Mouse (Mus musculus) left cerebral cortex, adult 11 months (tissue): Measurements from ENCODE around the gene Eif3i.

Experiments used
- DNase-seq: peaks from one replicate; pipeline ENCODE4 v3.0.0; 2022; ENCODE audit warnings: low spot score

Eif3i gene

GRCm38 (mm10) chr4:129600233-129601158, at the start of gene Eif3i, which contains the start of gene Tmem234:
Gene Eif3i (minus strand): TSS chr4:129600648.
Gene Tmem234 (plus strand): TSS chr4:129600668.
- DNase-seq = no peak

GRCm38 (mm10) chr4:129648656-129649055, 48.2 kb upstream of the Eif3i start:
- DNase-seq = no peak

- no peak for DNase-seq
These were observed 44.8 kb upstream of the Eif3i start for GRCm38 (mm10) chr4:129645204-129645603.

GRCm38 (mm10) chr4:129641756-129642155, 41.3 kb upstream of the Eif3i start:
- DNase-seq = no peak

GRCm38 (mm10) chr4:129640638-129641467, 40.4 kb upstream of the Eif3i start, which contains the start of gene Txlna:
Gene Txlna (minus strand): TSS chr4:129641065.
- DNase-seq = peak; percentile 94

- no peak for DNase-seq
These were observed 39.7 kb upstream of the Eif3i start for GRCm38 (mm10) chr4:129640101-129640637.

- no peak for DNase-seq
These were observed 38.8 kb upstream of the Eif3i start for GRCm38 (mm10) chr4:129639221-129639620.

GRCm38 (mm10) chr4:129633852-129634251, 33.4 kb upstream of the Eif3i start:
- no peak for DNase-seq

GRCm38 (mm10) chr4:129631867-129632266, 31.4 kb upstream of the Eif3i start:
- no peak for DNase-seq

GRCm38 (mm10) chr4:129630944-129631343, 30.5 kb upstream of the Eif3i start:
- no peak for DNase-seq

- no peak for DNase-seq
These were observed 25.6 kb upstream of the Eif3i start for GRCm38 (mm10) chr4:129626035-129626434.

- no peak for DNase-seq
These were observed 25.0 kb upstream of the Eif3i start for GRCm38 (mm10) chr4:129625496-129625895.

- DNase-seq = no peak
These were observed 24.6 kb upstream of the Eif3i start for GRCm38 (mm10) chr4:129625029-129625370.

- DNase-seq = peak; percentile 88
These were observed 24.0 kb upstream of the Eif3i start for GRCm38 (mm10) chr4:129624281-129625028.

GRCm38 (mm10) chr4:129623681-129624091, 23.2 kb upstream of the Eif3i start, which contains the start of gene Ccdc28b:
Gene Ccdc28b (minus strand): TSS chr4:129623947.
- peak; percentile 54 for DNase-seq

- no peak for DNase-seq
These were observed 22.5 kb upstream of the Eif3i start for GRCm38 (mm10) chr4:129622803-129623535.

- DNase-seq = no peak
These were observed 21.8 kb upstream of the Eif3i start for GRCm38 (mm10) chr4:129622120-129622802.

- no peak for DNase-seq
These were observed 20.9 kb upstream of the Eif3i start for GRCm38 (mm10) chr4:129621283-129621841.

GRCm38 (mm10) chr4:129620419-129621282, 20.2 kb upstream of the Eif3i start:
- DNase-seq = no peak
